Mouse (Mus musculus) brain, embryonic 14.5 days (tissue): Measurements from ENCODE around the gene Dync1li2.

ENCODE experiments used
- CTCF ChIP-seq: fragments of 200-500 bp; IDR thresholded peaks from 2 replicates; pipeline ENCODE4 v1.5.1; 2012; ENCODE audit warnings: inconsistent platforms, mild to moderate bottlenecking, moderate library complexity, borderline replicate concordance; ENCODE audit not compliant: insufficient read depth, insufficient read length; ENCODE audit errors: extremely low read depth
- POLR2A ChIP-seq: fragments of 200-500 bp; IDR thresholded peaks from 2 replicates; pipeline ENCODE4 v1.6.1; 2012; ENCODE audit warnings: mild to moderate bottlenecking, inconsistent platforms, borderline replicate concordance; ENCODE audit not compliant: poor library complexity, insufficient read depth, insufficient read length, severe bottlenecking; ENCODE audit errors: extremely low read depth

GRCm38 (mm10) chr8:104432656-104433055 lies 10.2 kb downstream of the Dync1li2 start:
- TF ChIP-seq CTCF, result no peak
- no peak for TF ChIP-seq POLR2A
